Mouse (Mus musculus) heart, postnatal 0 days (tissue): Measurements from ENCODE around the gene Cpne8. TPM values are rescaled to one million over a fixed set of nuclear protein-coding genes. Genes with fewer than 3 reads are reported as not detected.
A peak's percentile ranks its signal among the peaks of the same experiment; 100 is the strongest.

ENCODE experiments used
- ATAC-seq: fragments of 200-750 bp; cut with Nextera tagmentation; 2 replicates; pipeline ENCODE4 v1.8.0; 2017; ENCODE audit warnings: low read depth, moderate number of reproducible peaks, moderate library complexity; ENCODE audit not compliant: insufficient read depth
- DNase-seq: peaks from one replicate; pipeline ENCODE4 v3.0.0-alpha.2; 2016; ENCODE audit warnings: low spot score
- H3K27ac ChIP-seq: fragments of 300-500 bp; sonication (generic); 2 replicates; pipeline ENCODE4 v1.5.1; 2014; ENCODE audit warnings: low read depth, mild to moderate bottlenecking
- H3K27me3 ChIP-seq: fragments of 300-500 bp; sonication (generic); 2 replicates; pipeline ENCODE4 v1.6.1; 2014; ENCODE audit warnings: low read length, mixed read lengths; ENCODE audit not compliant: control insufficient read depth, insufficient read depth
- H3K36me3 ChIP-seq: fragments of 300-500 bp; sonication (generic); replicated peaks from 2 replicates; pipeline ENCODE4 v1.6.1; 2014; ENCODE audit warnings: low read length, mixed read lengths; ENCODE audit not compliant: control insufficient read depth, insufficient read depth
- H3K4me1 ChIP-seq: fragments of 300-500 bp; sonication (generic); 2 replicates; pipeline ENCODE4 v1.6.1; 2014; ENCODE audit warnings: antibody characterized with exemption; ENCODE audit not compliant: control insufficient read depth, insufficient read depth
- H3K4me2 ChIP-seq: fragments of 300-500 bp; sonication (generic); 2 replicates; pipeline ENCODE4 v1.6.1; 2014; ENCODE audit warnings: low read depth, mild to moderate bottlenecking, low read length, moderate library complexity
- H3K4me3 ChIP-seq: fragments of 300-500 bp; sonication (generic); 2 replicates; pipeline ENCODE4 v1.5.1; 2014; ENCODE audit warnings: low read depth, low read length
- H3K9ac ChIP-seq: fragments of 300-500 bp; sonication (generic); replicated peaks from 2 replicates; pipeline ENCODE4 v1.6.1; 2014; ENCODE audit warnings: low read depth, low read length, mixed read lengths
- H3K9me3 ChIP-seq: fragments of 300-500 bp; sonication (generic); replicated peaks from 2 replicates; pipeline ENCODE4 v1.6.1; 2016; ENCODE audit warnings: low read length; ENCODE audit not compliant: control insufficient read depth
- CTCF ChIP-seq: IDR thresholded peaks from 2 replicates; pipeline ENCODE4 v1.5.1; 2016; ENCODE audit warnings: antibody characterized with exemption, control low read depth, low read depth
- EP300 ChIP-seq: IDR thresholded peaks from 2 replicates; pipeline ENCODE4 v1.6.1; 2016; ENCODE audit warnings: antibody characterized with exemption, low read depth
- WGBS: fragments of 180-500 bp; shearing (Covaris S2); extraction: QIAGEN DNeasy Blood & Tissue Kit; methylation state at CpG from one replicate; pipeline ENCODE4 v1.1.7; 2014; 5-methylcytosine and 5-hydroxymethylcytosine counted together
- polyA plus RNA-seq: library from polyadenylated mRNA; unstranded; fragments of >200 nt; fragmentation: Nextera tagmentation; extraction: Ambion mirVana; gene quantifications from 2 replicates; pipeline ENCODE4 v1.2.1, GENCODE M21; 2015
- total RNA-seq: library from RNA; depleted of rRNA; stranded (reverse); fragments of >200 nt; gene quantifications from 2 replicates; pipeline ENCODE4 v1.2.3, GENCODE M21; 2014; ENCODE audit warnings: low replicate concordance

Gene Cpne8
- total and polyA plus RNA-seq, 2 experiments from 2014 or later = 3.3 to 4.6 TPM

- no peaks in the 10 kb centered on the region for H3K4me1 ChIP-seq
- no peak overlapping the region for H3K9ac ChIP-seq
- 73% methylated on average over 6 of the region's 6 CpGs for WGBS
- no peaks in the 10 kb centered on the region for H3K9me3 ChIP-seq
- H3K27ac ChIP-seq = no peak overlapping the region
- no peaks in the 10 kb centered on the region for H3K27me3 ChIP-seq
- TF ChIP-seq EP300 = no peak
- TF ChIP-seq CTCF = no peak
- no peak overlapping the region for H3K4me2 ChIP-seq
- no peak for ATAC-seq
- no peaks in the 10 kb centered on the region for H3K36me3 ChIP-seq
- no peak for DNase-seq
- H3K4me3 ChIP-seq = no peak overlapping the region
Measured at GRCm38 (mm10) chr15:90686770-90687169, 7.5 kb upstream of the Cpne8 start.

GRCm38 (mm10) chr15:90679760-90680579 lies 738 bp upstream of the Cpne8 start:
- H3K4me1 ChIP-seq = 0 out of 2 replicates have a peak, but pooled peaks cover 7% of the 10 kb centered on the region
- 3% methylated on average over 36 of the region's 36 CpGs for WGBS
- H3K27me3 ChIP-seq = no peaks in the 10 kb centered on the region
- peak overlapping the region; percentile 36; the same call in 1 of the 2 replicates for H3K9ac ChIP-seq
- no peak overlapping the region for H3K27ac ChIP-seq
- ATAC-seq (peak; percentile 79), DNase-seq (peak; percentile 33)
- no peak for TF ChIP-seq EP300
- peak; percentile 94 for TF ChIP-seq CTCF
- no peaks in the 10 kb centered on the region for H3K9me3 ChIP-seq
- peak overlapping the region; percentile 81 for H3K4me2 ChIP-seq
- H3K36me3 ChIP-seq = no peaks in the 10 kb centered on the region
- H3K4me3 ChIP-seq = peak overlapping the region; percentile 63

- Histone ChIP-seq H3K4me3 (peak overlapping the region; percentile 63), H3K36me3 (no peaks in the 10 kb centered on the region), H3K4me1 (0 out of 2 replicates have a peak, but pooled peaks cover 7% of the 10 kb centered on the region), H3K27ac (no peak overlapping the region; the same call in 1 of the 2 replicates), H3K9ac (no peak overlapping the region), H3K9me3 (no peaks in the 10 kb centered on the region), H3K27me3 (no peaks in the 10 kb centered on the region), H3K4me2 (peak overlapping the region; percentile 81)
- ATAC-seq = 0 out of 2 replicates have a peak, but pooled peaks have one; percentile 34
- DNase-seq = no peak
- WGBS = 6% methylated on average over 19 of the region's 19 CpGs
- no peak for TF ChIP-seq EP300
- TF ChIP-seq CTCF = no peak
Measured at GRCm38 (mm10) chr15:90678488-90678887, 744 bp downstream of the Cpne8 start.

- no peak overlapping the region for H3K4me3 ChIP-seq
- WGBS = 78% methylated on average over 7 of the region's 7 CpGs
- no peaks in the 10 kb centered on the region for H3K27me3 ChIP-seq
- H3K9me3 ChIP-seq = no peaks in the 10 kb centered on the region
- DNase-seq (no peak), ATAC-seq (no peak)
- H3K36me3 ChIP-seq = no peaks in the 10 kb centered on the region
- no peak overlapping the region for H3K27ac ChIP-seq
- no peak overlapping the region for H3K4me2 ChIP-seq
- no peaks in the 10 kb centered on the region for H3K4me1 ChIP-seq
- TF ChIP-seq EP300 (no peak), CTCF (no peak)
- H3K9ac ChIP-seq = no peak overlapping the region
Measured at GRCm38 (mm10) chr15:90669494-90669893, 9.7 kb downstream of the Cpne8 start.

- Histone ChIP-seq H3K36me3 (no peaks in the 10 kb centered on the region), H3K4me3 (no peak overlapping the region), H3K4me2 (no peak overlapping the region), H3K9me3 (no peaks in the 10 kb centered on the region), H3K27me3 (no peaks in the 10 kb centered on the region), H3K9ac (no peak overlapping the region), H3K27ac (no peak overlapping the region), H3K4me1 (no peaks in the 10 kb centered on the region)
- 85% methylated on average over 6 of the region's 6 CpGs for WGBS
- ATAC-seq = no peak
- DNase-seq = no peak
- no peak for TF ChIP-seq EP300
- no peak for TF ChIP-seq CTCF
Measured at GRCm38 (mm10) chr15:90666893-90667292, 12.3 kb downstream of the Cpne8 start.
